Mouse (Mus musculus) 3134 (cell line): ENCODE measurements around the gene Eif4g1.
A peak's percentile ranks its signal among the peaks of the same experiment; 100 is the strongest.

Experiments
- DNase-seq: peaks from one replicate; pipeline ENCODE4 v3.0.0-alpha.2; 2011; ENCODE audit warnings: low spot score; ENCODE audit not compliant: insufficient read length; ENCODE audit errors: extremely low read depth

The Eif4g1 gene

GRCm38 (mm10) chr16:20672500-20672902, 4.4 kb downstream of the Eif4g1 start:
- peak; percentile 99 for DNase-seq

DNA sequence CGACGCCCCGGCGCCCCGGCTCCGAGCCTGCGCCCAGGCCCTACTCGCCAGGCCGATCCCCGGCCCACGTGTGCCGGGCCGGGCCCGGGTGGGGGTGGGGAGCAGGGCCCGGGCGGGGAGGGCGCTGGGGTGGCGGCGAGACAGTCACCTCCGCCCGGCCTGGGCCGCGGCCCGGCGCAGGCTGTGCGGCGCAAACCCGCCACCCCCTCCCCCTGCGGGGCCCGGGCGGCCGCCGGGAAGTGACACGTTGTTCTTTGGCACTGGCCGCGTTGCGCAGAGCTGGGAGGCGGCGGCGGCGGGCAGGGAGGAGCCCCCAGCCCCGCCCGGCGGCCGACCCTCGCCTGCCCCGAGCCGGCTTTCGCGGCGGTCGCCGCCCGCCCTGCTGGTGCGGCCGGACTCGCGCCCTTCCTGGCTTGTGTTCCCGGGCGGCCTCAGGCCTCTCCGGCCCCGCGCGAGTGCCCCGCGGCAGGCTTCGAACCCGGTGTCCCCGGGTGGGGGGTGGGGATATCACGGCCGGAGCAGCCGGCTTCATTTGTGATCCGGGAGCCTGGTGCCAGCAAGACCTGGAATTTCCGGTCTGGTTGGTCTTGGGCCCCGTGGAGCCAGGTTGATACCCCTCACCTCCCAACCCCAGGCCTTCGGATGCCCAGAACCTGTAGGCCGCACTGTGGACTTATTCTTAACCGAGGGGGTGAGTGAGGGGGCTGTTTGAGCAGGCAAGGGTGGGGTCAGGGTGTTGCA, 5.0 kb downstream of the Eif4g1 start:
- DNase-seq: peak; percentile 65

GRCm38 (mm10) chr16:20673706-20674303, 5.7 kb downstream of the Eif4g1 start:
- DNase-seq: peak; percentile 44

GRCm38 (mm10) chr16:20675213-20675612, 7.1 kb downstream of the Eif4g1 start:
- no peak for DNase-seq

DNA sequence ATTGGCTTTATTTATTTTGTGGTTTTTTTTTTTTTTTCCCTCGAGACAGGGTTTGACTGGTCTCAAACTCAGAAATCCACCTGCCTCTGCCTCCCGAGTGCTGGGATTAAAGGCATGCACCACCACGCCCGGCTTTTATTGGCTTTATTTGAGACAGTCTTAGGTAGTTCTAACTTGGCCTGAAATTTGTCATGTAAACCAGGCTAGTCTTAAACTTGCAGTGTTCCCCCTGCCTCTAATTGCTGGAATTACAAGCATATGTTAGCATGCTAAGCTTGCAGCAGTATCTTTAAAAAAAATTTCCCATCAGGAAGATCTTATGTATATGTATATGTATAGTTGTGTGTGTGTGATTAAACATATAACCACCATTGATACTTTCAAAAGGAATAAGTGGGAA, 8.6 kb downstream of the Eif4g1 start:
- no peak for DNase-seq

GRCm38 (mm10) chr16:20677380-20677779, 9.3 kb downstream of the Eif4g1 start:
- DNase-seq: no peak

DNA sequence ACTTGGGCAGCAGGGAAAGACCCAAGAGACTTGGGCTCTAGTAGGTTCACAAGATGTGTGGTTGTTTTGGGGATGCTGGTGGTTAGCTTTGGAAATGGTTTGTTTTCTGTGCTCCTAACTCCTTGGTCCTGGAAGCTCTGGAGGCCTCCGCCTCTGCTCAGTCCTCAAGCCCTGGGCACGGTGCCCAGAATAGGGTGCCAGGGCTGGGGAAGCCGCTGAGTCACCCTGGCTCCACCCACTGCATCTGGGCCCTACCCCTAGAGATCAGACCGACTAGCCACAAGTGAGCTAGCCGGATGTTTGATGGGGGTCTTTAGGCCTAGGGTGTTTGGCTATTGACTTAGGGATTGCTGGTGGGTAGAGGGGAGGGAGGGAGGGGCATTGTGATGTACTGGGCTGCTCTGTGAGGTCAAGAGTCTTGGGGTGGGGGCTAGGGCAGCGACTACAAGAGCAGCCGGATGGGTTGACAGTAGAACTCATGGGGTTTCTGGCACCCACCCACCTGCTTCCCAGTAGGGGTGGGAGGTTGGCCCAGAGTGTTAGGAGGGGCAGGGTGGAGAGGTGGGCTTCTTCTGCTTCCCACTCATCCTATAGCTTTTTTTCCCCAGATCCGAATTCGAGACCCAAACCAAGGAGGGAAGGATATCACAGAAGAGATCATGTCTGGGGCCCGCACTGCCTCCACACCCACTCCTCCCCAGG, 10.0 kb downstream of the Eif4g1 start:
- DNase-seq: peak; percentile 94

GRCm38 (mm10) chr16:20690774-20691173, 22.7 kb downstream of the Eif4g1 start:
- no peak for DNase-seq

DNA sequence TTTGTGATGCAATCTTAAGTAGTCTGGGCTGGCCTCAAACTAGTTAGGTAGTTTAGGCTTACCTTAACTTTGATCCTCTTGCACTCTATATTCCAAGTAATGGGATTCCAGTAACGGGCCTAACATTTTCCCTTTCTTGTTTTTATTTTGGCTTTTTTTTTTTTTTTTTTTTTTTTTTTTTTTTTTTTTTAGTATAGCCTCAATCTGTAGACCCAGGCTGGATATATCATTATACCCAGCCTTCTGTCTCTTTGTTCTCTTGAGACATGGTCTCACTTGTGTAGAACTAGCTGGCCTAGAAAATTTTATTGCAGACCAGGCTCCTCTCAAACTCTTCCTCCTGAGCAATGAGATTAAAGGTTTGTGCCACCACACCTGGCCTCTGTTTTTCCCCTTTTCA, 23.5 kb downstream of the Eif4g1 start:
- no peak for DNase-seq

DNA sequence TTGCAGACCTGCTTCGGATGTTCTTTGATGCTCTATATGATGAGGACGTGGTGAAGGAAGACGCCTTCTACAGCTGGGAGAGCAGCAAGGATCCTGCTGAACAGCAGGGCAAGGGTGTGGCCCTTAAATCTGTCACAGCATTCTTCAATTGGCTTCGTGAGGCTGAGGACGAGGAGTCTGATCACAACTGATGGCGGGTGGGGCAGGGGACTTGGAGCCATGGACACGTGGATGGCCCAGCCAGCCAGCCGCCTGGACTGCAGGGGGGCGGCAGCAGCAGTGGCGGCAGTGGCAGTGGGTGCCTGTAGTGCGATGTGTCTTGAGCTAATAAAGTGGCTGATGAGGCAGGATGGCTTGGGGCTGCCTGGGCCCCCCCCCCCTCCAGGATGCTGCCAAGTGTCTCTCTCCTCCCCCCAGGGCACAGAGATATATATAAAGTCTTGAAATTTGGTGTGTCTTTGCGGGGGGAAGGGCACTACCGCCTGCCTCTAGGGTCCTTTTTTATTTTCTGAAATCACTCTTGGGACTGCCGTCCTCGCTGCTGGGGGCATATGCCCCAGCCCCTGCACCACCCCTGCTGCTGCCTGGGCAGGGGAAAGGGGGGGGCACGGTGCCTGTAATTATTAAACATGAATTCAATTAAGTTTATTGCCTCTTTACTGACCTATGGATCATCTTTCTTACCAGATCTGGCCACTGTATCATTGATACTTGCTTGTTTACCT, 24.3 kb downstream of the Eif4g1 start:
- no peak for DNase-seq

DNA sequence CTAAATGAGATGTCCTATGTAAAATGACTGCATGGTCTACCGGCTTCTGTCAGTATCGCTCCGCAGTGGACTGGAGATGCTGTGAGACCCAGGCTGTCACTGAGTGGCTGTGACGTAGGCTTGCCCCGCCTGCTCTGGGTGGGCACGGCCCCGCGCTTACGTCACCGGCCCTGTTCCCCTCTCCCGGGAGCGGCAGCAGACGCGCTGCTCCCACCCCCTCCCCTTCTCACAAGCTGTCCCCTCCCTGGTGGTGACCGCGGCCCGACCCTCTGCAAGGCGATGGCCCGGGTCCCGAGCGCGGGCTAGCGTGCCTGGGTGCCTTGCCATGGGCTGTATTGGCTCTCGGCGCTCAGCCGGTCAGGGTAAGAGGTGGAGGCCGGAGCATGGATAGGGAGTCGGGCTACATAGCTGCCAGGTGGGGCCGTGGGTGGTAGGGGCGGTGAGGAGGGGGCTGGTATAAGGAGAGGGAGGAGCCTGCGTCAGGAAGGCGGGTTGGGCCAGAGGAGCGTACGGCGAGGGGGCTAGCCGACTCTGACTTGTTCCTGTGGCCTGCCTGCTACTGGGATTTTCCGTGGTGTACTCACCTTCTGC, 25.1 kb downstream of the Eif4g1 start, which contains the start of gene Fam131a:
TSS of gene Fam131a (plus strand) at position 131 of the 591 bp plus-strand sequence.
- peak; percentile 56 for DNase-seq

GRCm38 (mm10) chr16:20694781-20695180, 26.7 kb downstream of the Eif4g1 start:
- no peak for DNase-seq

GRCm38 (mm10) chr16:20695622-20696323, 27.7 kb downstream of the Eif4g1 start:
- DNase-seq: no peak

DNA sequence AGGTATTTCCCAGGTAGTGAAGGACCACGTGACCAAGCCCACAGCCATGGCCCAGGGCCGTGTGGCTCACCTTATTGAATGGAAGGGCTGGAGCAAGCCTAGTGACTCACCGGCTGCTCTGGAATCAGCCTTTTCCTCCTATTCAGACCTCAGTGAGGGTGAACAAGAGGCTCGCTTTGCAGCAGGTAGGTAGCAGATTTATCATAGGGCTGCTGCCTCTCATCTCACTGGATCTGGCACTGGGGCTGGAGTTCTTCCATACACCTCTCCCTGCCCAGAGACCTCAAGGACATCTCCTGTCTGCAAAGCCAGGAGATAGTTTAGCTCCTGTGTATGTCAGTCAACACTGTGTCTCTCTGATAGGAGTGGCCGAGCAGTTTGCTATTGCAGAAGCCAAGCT, 31.2 kb downstream of the Eif4g1 start:
- no peak for DNase-seq

DNA sequence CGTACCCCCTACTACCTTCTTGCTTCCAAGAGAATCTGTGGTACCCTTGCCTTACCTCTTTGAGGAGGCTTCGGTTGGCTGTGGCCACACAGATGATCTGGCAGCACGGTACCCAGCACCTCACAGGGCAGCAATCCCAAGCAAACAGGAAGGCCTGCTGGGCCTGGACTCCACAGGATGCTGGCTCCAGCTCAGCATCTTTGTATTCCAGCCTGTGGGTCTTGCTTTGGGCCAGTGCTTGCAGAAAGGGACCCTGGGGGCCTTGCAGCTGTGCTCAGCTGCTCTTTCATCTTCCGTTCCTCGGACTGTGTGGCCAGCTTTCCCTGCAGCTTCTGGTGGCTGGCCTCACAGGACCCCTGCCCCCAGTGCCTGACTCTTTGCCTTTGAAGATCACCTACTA, 31.9 kb downstream of the Eif4g1 start:
- no peak for DNase-seq

- no peak for DNase-seq
Observed at GRCm38 (mm10) chr16:20701316-20701715, 33.2 kb downstream of the Eif4g1 start.

- DNase-seq: no peak
Observed at GRCm38 (mm10) chr16:20701729-20702521, 33.8 kb downstream of the Eif4g1 start.

DNA sequence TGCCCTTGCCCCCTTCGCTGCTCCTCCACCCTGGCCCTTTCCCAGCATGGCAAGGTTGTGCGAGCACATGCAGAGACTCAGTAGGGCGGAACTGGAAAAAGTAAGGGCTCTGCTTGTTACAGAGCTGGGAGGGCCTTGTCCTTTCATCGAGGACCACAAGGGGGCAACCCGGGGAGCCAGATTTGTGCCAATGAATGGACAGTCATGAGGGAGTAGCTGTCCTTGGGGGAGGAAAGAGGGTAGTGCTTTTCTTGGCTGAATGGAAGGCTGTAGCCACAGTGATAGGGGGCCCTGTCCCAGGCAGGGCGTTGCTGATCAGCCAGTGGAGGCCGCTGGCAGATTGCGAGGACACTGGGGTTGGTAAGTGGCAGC, 34.4 kb downstream of the Eif4g1 start:
- peak; percentile 63 for DNase-seq

- DNase-seq: no peak
Observed at GRCm38 (mm10) chr16:20703071-20703470, 35.0 kb downstream of the Eif4g1 start.
